ENCODE assay signal across 20 mouse cellular contexts in the genomic region with DNA sequence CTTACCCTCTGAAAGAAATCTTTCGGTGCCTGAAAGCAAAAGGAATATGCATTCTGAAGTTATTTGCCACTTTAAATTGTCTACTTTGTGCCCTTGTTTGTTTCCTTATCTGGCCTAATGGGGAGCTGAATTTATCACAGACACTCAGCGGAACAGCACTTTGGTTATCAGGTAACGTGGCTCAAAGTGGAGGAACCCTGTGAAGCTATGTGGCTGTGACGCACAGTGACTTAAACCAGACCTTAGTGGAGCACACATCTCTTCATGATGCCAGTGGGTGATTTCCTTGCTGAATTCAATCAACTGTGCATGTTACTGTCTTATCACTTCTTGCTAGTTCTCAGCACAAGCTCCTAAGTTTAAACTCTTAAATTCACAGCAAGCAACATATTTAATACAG.
DNase-seq lines count a peak whose midpoint lies in the region; ATAC-seq lines count a peak whose summit lies in the region.
"Had no signal": no experiment of that assay in that cellular context is flagged by ENCODE, and none has a peak within 500 bp of the region (broad histone marks: within the 10 kb centered on the region; RNA-seq: fewer than 3 reads in every experiment).

No protein-coding gene starts in this region.

- H3K4me3 ChIP-seq in heart, embryonic 10.5 days = no peak overlapping the region; the same call in 1 of the 2 replicates
- H3K4me3 ChIP-seq in heart, embryonic 14.5 days (ENCODE audit: control insufficient read depth in 1 of 2, insufficient read depth in 1 of 2, low read depth in 1 of 2, low read length in 2 of 2) = no peak overlapping the region
- H3K4me3 ChIP-seq in heart, embryonic 16.5 days (ENCODE audit: low read length) = no peak overlapping the region
- H3K4me3 ChIP-seq: embryonic facial prominence, embryonic 12.5 days; forebrain, embryonic 15.5 days; hindbrain, embryonic 13.5 days had no signal

- H3K4me2 ChIP-seq in heart, embryonic 14.5 days (ENCODE audit: low read length) = peak overlapping the region; percentile 16; the same call in 1 of the 2 replicates
- no peak overlapping the region for H3K4me2 ChIP-seq in heart, embryonic 16.5 days (ENCODE audit: low read depth, low read length)
- H3K4me2 ChIP-seq: embryonic facial prominence, embryonic 12.5 days; forebrain, embryonic 15.5 days; hindbrain, embryonic 13.5 days had no signal

- H3K9ac ChIP-seq in heart, embryonic 14.5 days (ENCODE audit: low read length) = no peak overlapping the region
- H3K9ac ChIP-seq in heart, embryonic 16.5 days (ENCODE audit: low read length) = no peak overlapping the region
- H3K9ac ChIP-seq: embryonic facial prominence, embryonic 12.5 days; forebrain, embryonic 15.5 days; hindbrain, embryonic 13.5 days had no signal

- WGBS in heart, embryonic 10.5 days = 20% methylated on average over 4 of the region's 4 CpGs
- 13% methylated on average over 4 of the region's 4 CpGs for WGBS in heart, embryonic 14.5 days
- WGBS in heart, embryonic 16.5 days = 30% methylated on average over 4 of the region's 4 CpGs

- peak overlapping the region; percentile 76 for H3K27ac ChIP-seq in heart, embryonic 10.5 days
- H3K27ac ChIP-seq in heart, embryonic 14.5 days (replicated peaks in 1 of 2; ENCODE audit: control insufficient read depth in 1 of 2, insufficient read depth in 1 of 2, low read depth in 2 of 2, low read length in 2 of 2) = peak overlapping the region; percentile 18 to 25; a peak in 3 of 4 replicates
- H3K27ac ChIP-seq in heart, embryonic 16.5 days (ENCODE audit: low read length) = peak overlapping the region; percentile 19
- H3K27ac ChIP-seq: embryonic facial prominence, embryonic 12.5 days; forebrain, embryonic 15.5 days; hindbrain, embryonic 13.5 days; hindbrain, postnatal 0 days had no signal

- no peaks in the 10 kb centered on the region for H3K27me3 ChIP-seq in heart, embryonic 10.5 days (ENCODE audit: insufficient read depth, poor library complexity, severe bottlenecking)
- no peaks in the 10 kb centered on the region for H3K27me3 ChIP-seq in heart, embryonic 14.5 days (ENCODE audit: control insufficient read depth, insufficient read depth, low read length)
- H3K27me3 ChIP-seq in heart, embryonic 16.5 days (ENCODE audit: control insufficient read depth, insufficient read depth, low read length) = no peaks in the 10 kb centered on the region
- H3K27me3 ChIP-seq: CH12.LX; embryonic facial prominence, embryonic 12.5 days; forebrain, embryonic 15.5 days; hindbrain, embryonic 13.5 days; Patski had no signal

- H3K9me3 ChIP-seq in heart, embryonic 10.5 days = no peaks in the 10 kb centered on the region
- H3K9me3 ChIP-seq in heart, embryonic 14.5 days (ENCODE audit: control insufficient read depth, low read length) = no peaks in the 10 kb centered on the region
- H3K9me3 ChIP-seq in heart, embryonic 16.5 days (replicated peaks; ENCODE audit: control insufficient read depth, low read length) = no peaks in the 10 kb centered on the region
- H3K9me3 ChIP-seq: embryonic facial prominence, embryonic 12.5 days; forebrain, embryonic 15.5 days; hindbrain, embryonic 13.5 days had no signal

- no peak for DNase-seq in heart, embryonic 10.5 days (ENCODE audit: low spot score)
- DNase-seq in heart, postnatal 14 days = no peak
- DNase-seq in heart, adult 8-10 months (ENCODE audit: low spot score) = no peak
- DNase-seq in adrenal gland, postnatal 4 days (ENCODE audit: low spot score in 2 of 2) = no peak
- no peak for DNase-seq in spleen, adult 12 weeks (ENCODE audit: low spot score)
- DNase-seq: adrenal gland, postnatal 14 days; cerebellum, adult 8-10 months; cerebellum, postnatal 14 days; gastrocnemius, postnatal 36 days; kidney, adult 11 months had no signal

- intact Hi-C loops in heart, postnatal 14 days (cut with DNase I) = no loop called here

- no peak for ATAC-seq in heart, embryonic 14.5 days (ENCODE audit: insufficient number of reproducible peaks, insufficient read depth, low FRiP score, low read depth)
- ATAC-seq in common myeloid progenitor, adult 5-6 weeks (replicated peaks; ENCODE audit: low read depth, poor library complexity, severe bottlenecking) = peak; percentile 60; the same call in 1 of the 2 replicates
- ATAC-seq in heart, embryonic 16.5 days (replicated peaks; ENCODE audit: extremely low read depth, insufficient read depth, low FRiP score) = no peak
- ATAC-seq: activated CD4-positive, CD25-positive, alpha-beta regulatory T cell, adult 4 months; forebrain, embryonic 15.5 days; hindbrain, postnatal 0 days; Patski had no signal

- H3K4me1 ChIP-seq in heart, embryonic 10.5 days = peaks cover 66% of the 10 kb centered on the region
- H3K4me1 ChIP-seq in heart, embryonic 14.5 days (ENCODE audit: control insufficient read depth in 2 of 2, insufficient read depth in 2 of 2, low read length in 2 of 2) = peaks cover 21 to 38% of the 10 kb centered on the region in 2 experiments
- H3K4me1 ChIP-seq in heart, embryonic 16.5 days (ENCODE audit: control insufficient read depth, insufficient read depth, low read length) = peaks cover 21% of the 10 kb centered on the region
- H3K4me1 ChIP-seq: embryonic facial prominence, embryonic 12.5 days; forebrain, embryonic 15.5 days; hindbrain, embryonic 13.5 days had no signal

- H3K36me3 ChIP-seq in heart, embryonic 10.5 days = no peaks in the 10 kb centered on the region
- no peaks in the 10 kb centered on the region for H3K36me3 ChIP-seq in heart, embryonic 14.5 days (ENCODE audit: control insufficient read depth, insufficient read depth, low read length)
- H3K36me3 ChIP-seq in heart, embryonic 16.5 days (ENCODE audit: control insufficient read depth, insufficient read depth) = no peaks in the 10 kb centered on the region
- H3K36me3 ChIP-seq: embryonic facial prominence, embryonic 12.5 days; forebrain, embryonic 15.5 days; hindbrain, embryonic 13.5 days had no signal

Comparison
In these comparisons a context has a peak if more than half of its experiments do, and no peak if none do; other contexts are left out.
1. H3K27ac ChIP-seq: peak in every context shown above with its lines; median percentile 76 in heart, embryonic 10.5 days; 22 in heart, embryonic 14.5 days; 19 in heart, embryonic 16.5 days.